Mouse (Mus musculus) gonadal fat pad, adult 2 months (tissue): ENCODE data around the gene Lrrc74a. TPM values are rescaled to one million over a fixed set of nuclear protein-coding genes. Genes with fewer than 3 reads are reported as not detected.

Experiments
- DNase-seq: peaks from one replicate; pipeline ENCODE4 v3.0.0-alpha.2; 2012; ENCODE audit warnings: low read depth
- polyA plus RNA-seq: library from polyadenylated mRNA; depleted of rRNA; stranded (reverse); fragments of >200 nt; gene quantifications from 2 replicates; pipeline ENCODE4 v1.2.3, GENCODE M21; 2012; rRNA removed

The Lrrc74a gene
- polyA plus RNA-seq, result 0.34 and 0.52 TPM in 2 replicates

DNA sequence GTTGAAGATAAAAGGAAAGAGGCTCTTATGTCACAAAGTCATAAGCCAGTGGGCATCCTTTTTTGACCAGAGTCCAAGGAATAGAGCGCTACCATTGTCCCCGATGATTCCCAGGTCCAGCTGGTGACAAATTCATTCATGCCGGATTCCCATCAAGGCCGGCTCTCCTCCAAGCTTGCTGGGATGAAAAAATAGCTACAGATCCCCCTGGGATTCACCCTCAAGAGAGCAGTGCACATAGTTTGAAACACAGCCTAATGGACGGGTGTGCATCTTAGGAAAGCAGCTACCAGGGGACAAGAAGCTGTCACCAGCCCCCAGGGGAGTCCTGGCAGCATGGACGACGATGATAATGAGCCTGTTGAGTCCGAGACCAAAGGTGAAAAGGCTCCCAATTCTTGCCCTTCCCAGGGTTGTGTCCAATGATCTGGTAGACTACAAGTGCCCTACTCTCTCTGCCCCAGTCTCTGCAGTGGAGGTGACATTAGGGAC lies at the start of gene Lrrc74a:
Gene Lrrc74a (plus strand): TSS at position 51 of the 492 bp plus-strand sequence.
- no peak for DNase-seq

DNA sequence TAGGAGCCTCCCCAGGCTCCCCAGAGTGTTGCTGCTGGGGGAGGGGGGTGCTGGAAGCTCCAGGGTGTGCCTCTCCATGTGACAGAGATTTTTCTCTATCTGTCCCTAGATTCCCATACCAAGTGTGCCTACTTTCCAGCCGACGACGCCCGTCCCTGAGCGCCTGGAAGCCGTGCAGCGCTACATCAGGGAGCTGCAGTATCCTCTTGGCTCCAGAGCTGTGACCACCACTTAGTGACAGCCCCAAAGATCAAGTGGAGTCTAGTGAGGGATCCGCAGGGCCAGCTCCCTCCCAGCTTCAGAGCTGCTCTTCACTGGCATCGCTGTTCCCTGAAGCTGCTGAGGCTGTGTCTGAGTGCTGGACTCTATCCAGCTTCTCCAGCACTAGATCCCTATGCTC lies 48.9 kb upstream of the Lrrc74a start:
- DNase-seq, result no peak

- no peak for DNase-seq
Observed at GRCm38 (mm10) chr12:86686551-86687330, 47.4 kb upstream of the Lrrc74a start.

DNA sequence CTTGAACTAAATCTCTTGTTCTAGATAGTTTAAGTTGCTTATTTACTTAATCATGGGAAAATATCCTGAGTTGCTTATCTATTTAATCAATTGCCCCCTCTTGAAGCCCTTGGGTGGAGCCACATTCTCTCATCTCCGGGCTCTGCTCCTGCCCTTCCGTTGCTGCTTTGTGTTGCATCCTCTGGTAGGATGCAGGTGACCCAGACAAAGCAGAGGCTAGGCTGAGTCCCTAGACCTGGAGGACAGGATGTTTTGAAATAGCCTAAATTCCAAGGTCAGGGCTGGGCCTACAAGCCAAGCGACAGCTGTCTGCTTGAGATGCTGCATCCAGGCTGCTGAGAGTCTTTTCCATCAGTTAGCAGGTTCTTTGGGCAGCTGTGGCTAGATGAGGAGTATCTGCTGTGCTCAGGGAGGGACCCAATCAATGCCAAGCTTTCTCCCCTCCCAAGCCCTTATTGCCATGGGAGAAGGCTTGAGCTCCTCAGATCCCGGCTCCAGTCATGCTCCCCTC lies 46.7 kb upstream of the Lrrc74a start:
- no peak for DNase-seq

DNA sequence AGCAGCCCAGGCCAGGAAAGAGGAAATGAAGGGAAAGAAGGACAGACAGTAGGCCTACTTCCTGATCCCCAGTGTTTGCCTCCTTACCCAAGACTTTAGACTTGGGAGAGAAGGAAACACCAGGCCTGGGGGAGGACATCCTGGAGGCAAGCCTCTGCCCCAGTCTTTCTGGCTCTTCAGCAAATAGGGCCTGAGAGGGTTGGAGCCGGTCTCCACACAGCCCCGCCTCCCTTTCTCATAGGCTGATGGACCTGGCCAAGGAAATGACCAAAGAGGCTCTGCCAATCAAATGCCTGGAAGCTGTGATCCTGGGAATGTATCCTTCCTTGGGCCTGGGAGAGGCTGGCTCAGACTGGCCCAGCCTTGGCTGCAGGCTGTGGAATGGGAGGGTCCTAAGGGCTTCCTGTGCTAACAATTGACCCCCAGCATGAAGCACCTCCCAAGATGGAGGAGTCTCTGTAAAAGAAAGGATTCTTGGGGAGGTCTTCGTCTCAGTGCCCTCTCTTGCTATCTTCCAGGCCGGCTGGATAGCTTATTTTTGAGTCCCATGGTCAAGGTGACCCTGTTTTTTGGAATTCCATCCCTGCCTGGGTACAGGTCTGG lies 46.1 kb upstream of the Lrrc74a start:
- DNase-seq, result no peak

DNA sequence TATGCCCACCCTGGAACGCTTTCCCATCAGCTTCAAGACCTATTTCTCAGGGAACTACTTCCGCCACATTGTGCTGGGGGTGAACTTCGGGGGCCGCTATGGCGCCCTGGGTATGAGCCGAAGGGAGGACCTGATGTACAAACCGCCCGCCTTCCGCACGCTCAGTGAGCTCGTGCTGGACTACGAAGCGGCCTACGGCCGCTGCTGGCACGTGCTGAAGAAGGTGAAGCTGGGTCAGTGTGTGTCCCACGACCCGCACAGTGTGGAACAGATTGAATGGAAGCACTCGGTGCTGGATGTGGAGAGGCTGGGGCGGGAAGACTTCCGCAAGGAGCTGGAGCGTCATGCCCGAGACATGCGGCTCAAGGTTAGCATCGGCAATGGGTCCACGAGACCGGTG lies 45.3 kb upstream of the Lrrc74a start:
- DNase-seq, result no peak

DNA sequence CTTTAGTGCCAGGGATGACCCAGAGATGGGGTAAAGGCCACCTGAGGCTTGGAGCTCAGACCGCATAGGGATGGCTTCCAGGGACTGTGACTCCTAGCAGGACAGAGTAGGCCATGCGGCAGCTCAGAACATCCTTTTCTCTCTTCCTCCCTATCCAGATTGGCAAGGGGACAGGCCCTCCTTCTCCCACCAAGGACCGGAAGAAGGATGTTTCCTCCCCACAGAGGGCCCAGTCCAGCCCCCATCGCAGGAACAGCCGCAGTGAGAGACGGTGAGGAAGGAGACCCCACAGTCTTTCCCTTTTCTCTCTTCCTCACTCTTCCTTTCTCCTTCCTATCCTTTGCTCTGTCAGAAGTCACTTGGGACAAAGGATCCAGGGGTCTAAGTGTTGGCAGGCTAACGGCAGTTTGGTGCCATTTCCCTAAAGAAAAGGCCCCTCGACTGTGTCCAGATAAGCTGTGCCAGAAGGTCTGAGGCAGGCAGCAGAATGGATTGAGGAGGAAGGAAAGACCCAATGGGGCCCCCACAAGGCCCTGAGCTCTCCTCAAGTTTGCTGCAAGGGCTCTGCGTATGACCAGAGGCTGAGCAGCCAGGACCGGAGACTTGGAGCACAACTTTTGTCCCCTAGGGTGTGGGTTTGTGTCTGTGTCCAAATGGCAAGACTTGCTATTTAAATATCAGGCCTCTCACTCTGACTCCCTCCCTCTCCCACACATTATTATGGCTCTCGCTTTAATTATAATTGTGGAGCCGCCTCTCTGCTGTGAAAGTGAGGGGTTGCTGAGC lies 43.3 kb upstream of the Lrrc74a start:
- no peak for DNase-seq

DNA sequence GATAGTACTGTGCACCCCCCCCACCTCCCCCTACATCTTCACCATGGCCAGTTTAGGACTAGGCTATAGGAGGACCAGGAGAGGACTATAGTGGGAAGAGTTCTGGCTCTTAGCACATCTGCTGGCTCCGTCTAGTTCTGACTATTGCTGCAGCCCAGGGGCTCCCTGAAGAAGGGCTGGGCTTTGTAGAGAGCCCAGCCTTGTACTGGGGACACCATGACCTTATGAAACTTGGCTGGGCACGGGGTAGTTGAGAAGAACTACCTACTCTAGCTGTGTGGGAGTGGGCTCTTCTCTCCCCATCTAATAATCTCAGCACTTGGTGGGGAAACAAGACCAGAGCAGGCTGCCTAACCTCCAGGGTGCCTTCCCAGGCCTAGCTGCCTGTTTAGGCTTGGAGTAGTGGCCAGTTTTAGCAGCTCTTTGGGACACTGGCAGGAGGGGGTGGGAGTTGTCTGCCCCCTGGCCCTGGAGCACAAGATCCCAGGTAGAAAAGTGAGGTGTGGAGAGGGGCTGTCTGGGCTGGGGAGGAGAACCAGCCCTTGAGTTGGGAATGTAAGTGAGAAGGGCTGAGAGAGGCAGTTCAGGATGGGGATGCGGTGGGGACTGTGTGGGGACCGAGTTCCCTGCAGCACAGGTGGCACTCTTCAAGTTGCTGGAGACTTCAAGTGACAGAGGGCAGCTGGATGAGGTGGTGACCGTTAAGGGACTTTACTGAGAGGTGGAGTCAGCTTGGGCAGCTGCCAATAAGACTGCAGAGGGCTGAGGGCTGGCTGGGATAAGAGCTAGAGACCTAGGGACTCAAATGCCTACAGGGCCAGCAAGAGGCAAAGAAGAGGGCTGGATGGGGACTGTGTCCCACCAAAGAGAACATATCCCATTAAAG lies 41.5 kb upstream of the Lrrc74a start:
- DNase-seq, result no peak

GRCm38 (mm10) chr12:86693389-86693788 lies 40.8 kb upstream of the Lrrc74a start:
- DNase-seq, result no peak

GRCm38 (mm10) chr12:86694441-86694840 lies 39.7 kb upstream of the Lrrc74a start:
- DNase-seq, result no peak

DNA sequence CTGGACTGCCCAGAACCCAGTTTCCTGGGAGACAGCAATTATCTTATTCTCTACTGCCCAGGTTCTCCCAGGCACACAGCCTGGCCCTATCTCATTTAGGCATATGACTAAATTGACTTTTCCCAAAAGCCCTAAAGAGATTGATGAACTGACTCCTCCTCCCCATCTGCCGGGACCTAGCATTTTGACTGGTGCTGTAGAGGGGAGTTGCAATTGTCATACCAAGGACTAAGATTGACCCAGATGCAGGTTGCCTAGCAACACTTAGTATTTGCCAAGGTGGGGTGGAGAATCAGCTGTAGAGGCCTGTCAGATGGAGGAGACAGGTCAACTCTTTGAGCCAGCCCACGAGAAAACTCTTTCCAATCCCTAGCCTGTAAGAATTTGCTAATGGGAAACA lies 36.2 kb upstream of the Lrrc74a start:
- DNase-seq, result no peak

- no peak for DNase-seq
Observed at GRCm38 (mm10) chr12:86698537-86698936, 35.6 kb upstream of the Lrrc74a start.

- no peak for DNase-seq
Observed at GRCm38 (mm10) chr12:86699965-86700926, 33.9 kb upstream of the Lrrc74a start.

DNA sequence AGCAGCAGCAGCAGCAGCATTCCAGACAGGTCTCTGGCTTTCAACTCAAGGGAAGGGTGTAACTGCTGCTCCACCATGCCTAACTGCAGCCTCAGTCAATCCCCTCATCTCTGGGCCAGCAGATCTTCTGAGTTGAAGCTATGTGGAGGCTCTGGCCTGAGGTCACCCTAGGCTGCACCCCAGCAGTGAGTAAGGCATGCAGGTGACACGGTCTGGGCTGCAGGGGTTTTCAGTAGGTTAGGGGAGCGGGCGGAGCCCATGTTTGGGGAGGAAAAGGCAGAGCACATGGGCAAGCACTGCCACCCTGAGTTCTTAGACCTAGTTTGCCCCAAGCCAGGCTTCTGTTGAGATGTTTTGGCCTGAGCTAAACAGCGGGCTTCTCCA lies 33.2 kb upstream of the Lrrc74a start:
- DNase-seq, result no peak

DNA sequence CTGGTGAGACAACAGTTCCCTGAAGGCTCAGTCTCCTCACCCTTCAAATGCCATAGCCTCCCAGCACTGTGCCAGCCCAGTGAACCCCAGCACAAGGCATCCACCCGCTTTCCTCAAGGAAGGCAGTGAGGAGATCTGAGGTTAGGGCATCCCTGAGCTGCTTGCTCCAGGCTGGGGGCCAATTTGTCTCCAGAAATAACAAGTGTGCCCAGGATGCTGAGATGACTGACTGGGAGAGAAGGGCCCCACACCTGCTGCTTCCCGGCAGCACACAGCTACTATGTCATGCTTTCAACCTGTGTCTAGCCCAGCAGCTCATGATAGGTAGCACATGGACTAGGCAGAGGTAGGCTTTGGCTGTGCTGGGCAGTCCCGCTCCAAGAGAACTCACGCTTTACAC lies 32.7 kb upstream of the Lrrc74a start:
- no peak for DNase-seq

DNA sequence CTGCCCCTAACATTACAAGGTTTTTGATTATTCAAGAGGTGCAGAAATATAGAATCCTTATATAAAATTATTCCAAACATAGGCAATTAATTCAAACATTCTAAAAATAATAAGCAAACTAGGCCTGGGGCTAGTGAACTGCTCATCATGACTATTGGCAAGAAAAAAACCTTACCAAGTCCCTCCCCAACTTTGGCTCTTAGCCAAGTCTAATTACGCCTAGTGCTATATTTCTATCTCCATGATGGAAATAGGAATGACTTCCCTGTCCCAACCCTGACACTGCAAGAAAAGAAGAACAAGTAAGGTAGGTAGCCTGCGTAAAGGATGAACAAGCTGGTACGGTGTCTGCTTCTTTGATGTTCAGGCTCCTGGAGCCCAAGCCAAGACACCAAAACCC lies 31.5 kb upstream of the Lrrc74a start:
- DNase-seq, result no peak

DNA sequence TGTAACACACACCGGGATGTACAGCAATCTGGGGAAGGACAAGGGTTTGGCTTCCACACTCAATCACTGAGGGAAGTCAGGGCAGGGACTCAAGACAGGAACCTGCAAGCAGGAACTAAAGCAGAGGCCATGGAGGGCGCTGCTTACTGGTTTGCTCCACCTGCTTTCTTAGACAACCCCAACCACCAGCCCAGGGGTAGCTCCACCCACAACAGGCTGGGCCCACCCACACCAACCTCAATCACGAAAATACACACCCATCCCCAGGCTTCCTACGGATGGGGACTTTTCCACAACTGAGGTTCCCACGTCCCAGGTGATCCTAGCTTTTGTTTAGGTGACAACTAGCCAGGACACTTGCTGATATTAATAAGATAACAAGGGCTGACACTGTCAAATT lies 28.3 kb upstream of the Lrrc74a start:
- no peak for DNase-seq

GRCm38 (mm10) chr12:86714026-86714425 lies 20.1 kb upstream of the Lrrc74a start:
- no peak for DNase-seq

DNA sequence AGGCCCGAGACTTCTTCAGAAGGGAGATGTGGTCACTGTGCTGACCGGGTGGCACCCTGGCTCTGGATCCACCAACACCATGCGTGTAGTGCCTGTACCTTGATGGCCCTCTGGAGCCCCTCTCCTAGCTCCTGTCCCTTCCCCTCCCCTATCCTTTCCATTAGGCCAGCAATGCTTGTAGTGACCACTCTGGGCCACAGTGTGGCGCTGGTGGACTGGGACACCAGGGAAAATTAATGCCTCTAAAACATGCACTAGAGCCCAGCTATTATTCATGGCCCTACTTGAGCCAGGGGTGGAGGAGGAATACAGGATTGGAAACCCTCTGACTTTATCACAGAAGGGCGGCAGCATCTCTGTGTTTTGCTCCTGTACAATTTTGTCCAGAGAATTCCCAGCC lies 18.8 kb upstream of the Lrrc74a start:
- no peak for DNase-seq

DNA sequence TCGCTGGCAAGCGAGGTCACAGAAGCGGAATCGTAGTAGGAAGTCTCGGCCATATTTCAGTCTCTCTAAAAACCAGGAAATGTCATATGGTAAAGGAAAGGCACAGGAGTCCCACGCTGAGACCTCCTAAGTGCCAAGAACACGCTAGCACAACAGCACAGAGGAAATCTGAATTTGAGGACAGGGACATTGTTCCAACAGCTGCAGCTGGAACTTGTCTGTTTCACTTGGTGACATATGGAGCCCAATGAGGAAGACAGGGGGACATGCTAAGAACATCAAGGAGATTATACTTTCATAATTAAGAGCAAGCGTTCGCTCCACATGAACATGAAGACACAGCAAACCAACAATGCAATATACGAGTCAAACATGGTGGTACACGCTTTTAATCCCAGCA lies 17.2 kb upstream of the Lrrc74a start:
- DNase-seq, result no peak
